Mouse (Mus musculus) cerebellum, adult 11-12 months (tissue): Measurements from ENCODE around the gene Btg2.

ENCODE experiments used
- DNase-seq: peaks from one replicate; pipeline ENCODE4 v3.0.0; 2022

Btg2 gene

GRCm38 (mm10) chr1:134055666-134056245, 23.2 kb downstream of the Btg2 start:
- DNase-seq = no peak

- no peak for DNase-seq
These were observed 23.9 kb downstream of the Btg2 start for GRCm38 (mm10) chr1:134055058-134055457.

- DNase-seq = peak; percentile 73
These were observed 25.7 kb downstream of the Btg2 start for GRCm38 (mm10) chr1:134053207-134053606.

GRCm38 (mm10) chr1:134049542-134049941, 29.4 kb downstream of the Btg2 start:
- DNase-seq = no peak

GRCm38 (mm10) chr1:134048759-134049158, 30.2 kb downstream of the Btg2 start:
- peak; percentile 74 for DNase-seq

GRCm38 (mm10) chr1:134047431-134047830, 31.5 kb downstream of the Btg2 start:
- no peak for DNase-seq

- DNase-seq = peak; percentile 39
These were observed 32.5 kb downstream of the Btg2 start for GRCm38 (mm10) chr1:134046387-134046786.

GRCm38 (mm10) chr1:134045971-134046370, 32.9 kb downstream of the Btg2 start:
- peak; percentile 83 for DNase-seq

- no peak for DNase-seq
These were observed 34.1 kb downstream of the Btg2 start for GRCm38 (mm10) chr1:134044805-134045204.

GRCm38 (mm10) chr1:134042341-134042740, 36.6 kb downstream of the Btg2 start:
- DNase-seq = no peak

GRCm38 (mm10) chr1:134041900-134042299, 37.0 kb downstream of the Btg2 start:
- no peak for DNase-seq

GRCm38 (mm10) chr1:134039361-134039760, 39.6 kb downstream of the Btg2 start:
- no peak for DNase-seq

GRCm38 (mm10) chr1:134038336-134038735, 40.6 kb downstream of the Btg2 start:
- no peak for DNase-seq

GRCm38 (mm10) chr1:134037172-134037571, 41.7 kb downstream of the Btg2 start, which contains the start of gene Fmod:
Fmod (plus strand) TSS chr1:134037254.
- DNase-seq = no peak

GRCm38 (mm10) chr1:134036492-134036891, 42.4 kb downstream of the Btg2 start:
- no peak for DNase-seq

- DNase-seq = no peak
These were observed 50.6 kb downstream of the Btg2 start for GRCm38 (mm10) chr1:134028161-134028846.

- no peak for DNase-seq
These were observed 52.2 kb downstream of the Btg2 start for GRCm38 (mm10) chr1:134026741-134027140.

GRCm38 (mm10) chr1:134025975-134026374, 52.9 kb downstream of the Btg2 start:
- DNase-seq = no peak
